Mouse (Mus musculus) C2C12 (cell line): ENCODE data around the gene Il4.

Experiments used
- CEBPB ChIP-seq: IDR thresholded peaks from one replicate; pipeline ENCODE4 v1.6.1; 2011; ENCODE audit warnings: low read depth, mild to moderate bottlenecking, control low read depth, moderate library complexity
- CTCF ChIP-seq: IDR thresholded peaks from one replicate; pipeline ENCODE4 v1.5.1; 2011; ENCODE audit not compliant: control insufficient read depth, insufficient read depth, insufficient read length
- MAX ChIP-seq: IDR thresholded peaks from one replicate; pipeline ENCODE4 v1.6.1; 2011; ENCODE audit warnings: mild to moderate bottlenecking, control low read depth
- MYOD1 ChIP-seq: IDR thresholded peaks from one replicate; pipeline ENCODE4 v1.6.1; 2011; ENCODE audit warnings: low read depth; ENCODE audit not compliant: control insufficient read depth, insufficient read length
- MYOG ChIP-seq: IDR thresholded peaks from one replicate; pipeline ENCODE4 v1.6.1; 2011; ENCODE audit not compliant: control insufficient read depth, insufficient read length; ENCODE audit errors: extremely low read depth
- USF1 ChIP-seq: IDR thresholded peaks from one replicate; pipeline ENCODE4 v1.6.1; 2011; ENCODE audit warnings: low read depth, mild to moderate bottlenecking, control low read depth, moderate library complexity

GRCm38 (mm10) chr11:53567224-53568014, 51.0 kb downstream of the Il4 start, which contains the start of gene Kif3a:
- TF ChIP-seq CTCF (no peak), MYOD1 (no peak), MAX (peak; percentile 19), MYOG (no peak), USF1 (no peak), CEBPB (no peak)
